Mouse (Mus musculus) cerebellum, adult 11 months (tissue): ENCODE measurements around the gene Cobl.

Source experiments
- DNase-seq: peaks from one replicate; pipeline ENCODE4 v3.0.0; 2022

Cobl gene

DNA sequence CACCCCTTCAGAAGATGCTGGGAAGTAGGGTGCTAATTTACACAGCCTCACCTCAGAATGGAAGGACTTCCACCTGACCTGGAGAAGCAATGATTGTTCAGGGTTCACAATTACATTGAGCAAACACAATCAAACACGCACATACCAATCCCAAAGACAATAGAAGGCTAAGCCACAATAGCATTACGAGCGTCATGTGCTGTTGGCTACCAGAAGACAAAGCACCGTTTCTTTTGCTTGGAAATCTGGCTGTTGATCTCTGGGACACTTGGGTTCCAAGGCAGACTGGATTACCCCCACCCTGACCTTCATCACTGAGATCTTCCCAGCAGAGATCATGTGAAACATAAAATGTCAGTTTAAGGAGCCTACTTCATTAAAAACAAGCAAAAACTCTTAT lies 21.1 kb downstream of the Cobl start:
- DNase-seq, result no peak

DNA sequence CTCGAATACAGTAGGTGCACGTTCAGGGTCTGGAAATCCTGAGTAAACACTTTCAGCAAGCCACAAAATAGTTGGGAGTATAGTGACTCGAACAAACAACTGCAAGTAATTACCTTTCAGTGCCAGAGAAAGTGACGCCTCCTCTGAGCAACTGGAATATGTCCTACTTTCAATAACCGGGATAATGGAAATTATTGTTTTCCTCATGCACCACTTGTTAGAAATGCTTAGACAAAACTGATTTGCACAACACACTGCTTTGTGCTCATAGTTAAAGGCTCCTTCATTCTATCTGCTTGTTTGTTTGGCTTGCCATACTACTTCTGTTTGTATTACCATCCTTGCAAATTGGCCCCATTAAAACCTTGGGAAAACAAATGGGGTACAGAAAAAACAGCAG lies 21.6 kb downstream of the Cobl start:
- no peak for DNase-seq

DNA sequence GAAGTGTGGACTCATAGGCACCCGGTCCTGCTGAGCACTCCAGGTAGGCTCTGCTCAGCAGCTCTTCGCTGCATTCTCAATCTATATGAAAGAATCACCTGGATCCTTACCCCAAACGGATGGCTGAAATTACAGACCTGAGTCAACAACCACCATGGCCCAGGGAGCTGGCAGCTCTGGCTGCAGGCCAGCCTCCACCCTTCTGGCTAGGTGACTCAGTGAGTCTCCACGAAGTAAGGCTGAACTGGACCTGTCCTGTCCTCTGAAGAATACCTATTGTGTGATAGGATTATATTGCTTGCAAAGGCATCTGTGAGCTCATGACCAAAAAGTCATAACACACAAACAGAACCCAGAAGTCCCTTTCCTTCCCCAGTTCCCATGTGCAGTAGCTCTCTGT lies 22.5 kb downstream of the Cobl start:
- DNase-seq, result no peak

DNA sequence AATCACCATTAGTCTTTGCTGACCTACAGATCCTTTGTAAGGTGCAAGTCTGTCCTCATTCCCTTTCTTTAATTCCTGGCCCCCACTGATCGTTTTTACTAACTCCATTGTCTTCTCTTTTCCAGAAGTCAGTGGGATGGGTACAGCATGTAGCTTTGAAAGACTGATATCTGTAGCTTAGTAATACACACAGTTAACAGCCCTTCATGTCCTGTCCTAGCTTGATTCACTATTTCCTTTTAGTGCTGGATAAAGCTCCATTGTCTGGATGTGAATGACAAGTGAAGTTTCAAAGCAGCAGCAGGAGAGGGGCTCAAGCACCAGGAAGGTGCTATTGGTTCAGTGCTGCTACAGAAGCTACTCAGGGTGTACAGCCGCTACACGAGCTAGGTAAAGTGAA lies 28.9 kb downstream of the Cobl start:
- DNase-seq, result no peak

DNA sequence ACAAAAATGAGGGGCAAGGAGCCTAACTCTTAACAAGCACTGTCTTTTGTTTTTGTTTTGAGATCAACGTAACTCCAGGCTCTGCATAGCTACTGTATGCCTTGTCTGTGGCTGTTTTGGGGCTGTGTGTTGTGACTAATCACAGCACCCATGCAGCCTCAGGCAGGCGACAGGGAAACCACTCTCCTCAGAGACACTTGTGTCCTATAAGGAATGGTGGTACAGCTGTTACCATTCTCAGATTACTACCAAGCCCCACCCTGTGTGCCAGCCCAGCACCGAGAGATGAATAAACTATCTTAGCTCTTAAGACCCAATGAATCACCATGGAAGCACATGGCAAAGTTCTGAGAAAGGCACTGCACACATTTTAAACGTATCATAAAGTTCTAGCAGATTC lies 29.7 kb downstream of the Cobl start:
- no peak for DNase-seq

DNA sequence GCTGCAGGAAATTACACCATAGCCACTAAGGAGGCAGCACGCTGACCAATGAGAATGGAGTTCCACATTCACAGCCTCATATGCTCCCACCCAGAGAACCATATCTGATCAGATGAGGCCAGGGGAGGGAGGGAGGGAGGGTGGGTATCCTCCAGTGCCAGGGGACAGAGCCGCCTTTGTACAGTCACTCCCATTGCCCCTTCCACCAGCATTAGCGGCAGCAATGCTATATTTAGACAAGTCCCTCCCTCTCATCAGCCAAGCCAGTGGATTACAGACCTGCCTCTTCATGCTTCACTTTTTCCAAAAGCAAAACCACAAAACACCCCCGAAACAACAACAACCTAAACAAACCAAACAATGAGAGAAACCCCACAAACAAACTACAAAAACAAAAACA lies 30.2 kb downstream of the Cobl start:
- no peak for DNase-seq

DNA sequence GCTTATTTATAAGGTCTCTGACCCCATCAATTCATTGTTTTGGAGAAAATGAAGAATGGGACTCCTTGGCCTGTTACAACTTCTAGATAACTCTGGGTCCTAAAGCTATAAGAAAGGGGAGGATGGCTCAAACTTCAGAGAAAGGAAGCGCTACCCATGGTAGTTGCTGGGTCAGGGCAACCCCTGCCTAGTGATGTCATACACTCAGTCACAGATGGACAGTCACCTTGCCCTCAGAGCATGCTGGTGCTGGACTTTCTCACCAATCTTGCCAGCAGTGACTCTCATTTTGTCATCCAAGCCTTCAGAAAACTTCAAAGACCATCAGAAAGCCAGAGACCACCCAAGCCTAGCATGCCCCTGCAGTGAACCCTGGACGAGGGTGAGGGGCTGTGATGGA lies 32.8 kb downstream of the Cobl start:
- DNase-seq, result no peak

DNA sequence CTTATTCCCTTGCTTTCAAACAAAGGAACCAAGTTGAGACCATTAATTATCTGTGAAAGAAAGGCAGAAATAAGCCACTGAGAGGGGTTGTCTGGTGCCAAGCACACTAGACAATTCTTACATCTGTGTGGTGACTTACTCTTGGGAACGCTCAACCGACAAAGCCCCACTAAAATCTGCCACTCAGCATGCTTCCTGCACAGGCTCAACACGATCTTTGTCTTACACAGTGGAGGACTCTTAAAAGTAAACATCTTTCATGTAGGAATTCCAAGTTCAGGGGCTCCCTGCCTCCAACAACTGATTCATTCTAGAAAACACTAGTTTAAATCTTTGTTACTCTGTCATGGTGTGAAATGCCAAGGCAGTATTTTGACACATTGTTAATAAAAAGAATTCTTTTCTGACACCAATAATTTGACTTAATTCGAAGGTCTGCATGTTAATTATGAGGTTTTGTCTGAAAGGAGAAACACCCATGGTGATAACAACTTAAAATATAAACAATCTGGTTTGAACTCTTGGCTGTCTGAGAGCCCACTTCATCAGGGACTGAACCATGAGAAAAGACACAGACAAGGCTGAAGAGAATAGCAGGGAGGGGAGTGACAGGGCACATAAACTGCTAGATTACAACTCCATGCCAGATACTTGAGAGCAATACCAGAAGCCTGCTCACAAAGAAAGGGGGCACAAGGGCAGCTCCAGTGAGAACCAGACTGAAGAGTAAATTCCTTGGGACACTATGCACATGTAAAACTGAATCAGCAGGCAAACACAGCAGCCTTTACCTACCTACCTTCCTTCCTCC lies 34.3 kb downstream of the Cobl start:
- no peak for DNase-seq

DNA sequence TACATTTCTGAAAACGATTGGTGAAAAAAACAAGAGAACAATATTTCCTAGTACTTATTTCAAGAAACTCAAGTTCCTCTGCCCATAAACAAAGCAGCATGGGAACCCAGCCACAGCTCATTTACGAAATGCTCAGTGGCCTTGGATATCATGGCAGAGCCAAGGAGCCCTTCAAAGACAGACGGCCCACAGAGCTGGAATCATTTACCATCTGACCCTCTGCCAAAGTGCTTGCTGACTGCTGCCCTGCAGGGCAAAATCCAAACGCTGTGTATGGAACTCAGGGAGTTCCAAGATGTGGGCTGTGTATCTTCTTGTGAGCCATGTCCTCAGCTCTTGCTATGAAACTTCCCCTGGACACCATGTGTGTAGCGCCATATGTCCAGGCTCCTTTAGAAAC lies 38.0 kb downstream of the Cobl start:
- DNase-seq, result no peak

DNA sequence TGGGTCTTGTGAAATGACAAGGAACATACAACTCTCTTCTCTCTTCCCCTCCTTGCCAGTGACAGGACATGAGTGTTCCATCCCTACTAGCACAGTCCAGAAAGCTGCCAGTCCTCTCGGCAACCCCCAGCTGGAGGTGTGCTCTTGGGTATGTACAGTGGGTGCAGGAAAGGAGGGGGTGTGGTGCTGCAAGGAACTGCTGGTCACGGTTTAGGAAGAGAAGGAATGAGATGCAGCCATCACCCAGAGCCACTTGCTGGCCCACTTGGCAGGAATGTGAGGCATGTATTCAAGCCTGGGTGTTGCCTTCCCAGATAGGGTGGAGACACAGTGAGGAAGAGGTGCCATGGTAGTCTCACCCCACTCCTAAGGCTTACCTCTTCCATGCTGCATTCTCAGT lies 40.6 kb downstream of the Cobl start:
- DNase-seq, result no peak

DNA sequence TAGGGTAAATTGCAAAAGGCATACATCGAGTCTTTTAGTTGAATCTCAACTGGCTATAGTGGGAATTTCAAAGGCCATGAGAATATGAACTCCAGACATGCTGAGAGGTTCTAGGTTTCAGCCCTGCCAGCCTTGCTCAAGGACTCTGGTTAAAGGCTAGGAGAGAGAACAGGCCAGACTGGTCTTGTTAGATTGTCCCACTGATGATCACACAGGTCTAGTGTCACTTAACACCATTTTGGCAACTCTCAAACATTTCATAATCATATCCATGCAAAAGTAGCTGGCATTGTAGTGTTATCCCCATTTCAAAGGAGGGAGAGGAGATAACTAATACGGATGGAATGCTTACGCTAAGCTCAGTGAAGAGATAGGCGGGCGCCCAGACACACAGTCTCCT lies 43.6 kb downstream of the Cobl start:
- DNase-seq, result no peak

DNA sequence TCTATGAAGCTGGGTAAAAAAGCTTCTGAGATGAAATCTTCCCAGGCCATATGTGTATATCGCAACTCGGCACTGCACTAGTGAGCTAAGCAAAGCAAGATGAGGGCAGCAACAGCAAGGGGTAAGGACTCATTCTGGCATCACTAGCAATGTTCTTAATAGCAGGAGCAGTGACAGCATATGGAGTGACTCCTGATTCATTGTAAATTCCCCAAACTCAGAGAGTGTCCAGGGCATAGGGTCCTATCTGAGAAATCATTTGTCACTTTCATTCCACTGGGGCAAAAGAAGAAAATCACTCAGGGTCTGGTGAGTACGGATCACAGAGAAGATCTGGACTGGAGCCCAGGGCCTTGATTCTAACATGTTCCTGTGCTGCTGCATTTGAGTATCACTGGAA lies 44.6 kb downstream of the Cobl start:
- DNase-seq, result no peak

DNA sequence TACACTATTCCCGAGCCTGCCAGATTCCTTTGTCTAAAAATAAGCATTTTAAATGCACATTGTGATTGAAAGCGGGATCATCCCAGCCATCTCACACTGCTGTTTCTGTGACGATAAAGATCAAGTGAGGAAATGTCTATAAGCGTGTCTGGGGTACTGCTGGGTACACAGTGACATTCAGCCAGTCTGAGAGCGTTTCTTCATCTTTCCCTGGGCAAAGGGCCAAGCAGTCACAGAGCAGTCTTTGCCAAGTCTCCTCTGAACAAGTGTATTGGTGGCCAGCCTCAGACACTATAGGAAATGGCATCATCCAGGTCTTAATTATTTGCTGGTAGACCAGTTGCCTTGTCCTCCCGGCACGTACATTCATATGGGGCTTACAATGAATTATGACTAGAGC lies 47.9 kb downstream of the Cobl start:
- no peak for DNase-seq

DNA sequence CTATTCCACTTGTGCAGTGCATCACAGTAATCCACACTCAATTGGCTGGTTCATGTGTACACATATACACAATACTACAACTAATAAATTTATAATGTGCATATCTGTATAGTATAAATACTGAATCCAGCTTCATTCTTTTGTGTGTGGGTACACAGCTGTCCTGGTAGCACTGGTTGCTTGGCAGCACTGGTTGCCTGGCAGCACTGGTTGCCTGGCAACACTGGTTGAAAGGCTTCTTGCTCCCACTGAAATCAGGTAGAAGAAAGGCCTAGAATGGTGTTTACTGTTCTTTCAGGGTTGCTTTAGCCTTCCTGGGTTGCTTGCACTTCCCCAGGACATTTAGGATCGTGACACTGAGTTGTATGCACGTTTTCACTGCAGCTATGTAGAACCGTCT lies 49.4 kb downstream of the Cobl start:
- DNase-seq, result no peak

DNA sequence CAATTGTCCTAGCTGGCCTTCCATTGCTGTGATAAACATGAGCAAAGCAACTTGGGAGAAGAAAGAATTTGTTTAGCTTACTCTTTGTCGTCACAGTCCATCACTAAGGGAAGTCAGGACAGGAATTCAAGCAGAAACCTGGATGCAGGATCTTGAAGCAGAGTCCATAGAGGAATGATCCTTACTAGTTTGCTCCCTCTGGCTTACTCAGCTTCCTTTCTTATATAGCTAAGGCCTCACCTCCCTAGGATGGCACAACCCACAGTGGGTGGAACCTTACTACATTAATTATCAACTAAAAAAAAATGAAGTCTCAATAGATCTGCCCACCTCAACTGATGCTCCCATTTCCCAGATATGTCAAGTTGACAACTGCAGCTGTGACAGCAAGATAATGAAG lies 52.8 kb downstream of the Cobl start:
- no peak for DNase-seq

DNA sequence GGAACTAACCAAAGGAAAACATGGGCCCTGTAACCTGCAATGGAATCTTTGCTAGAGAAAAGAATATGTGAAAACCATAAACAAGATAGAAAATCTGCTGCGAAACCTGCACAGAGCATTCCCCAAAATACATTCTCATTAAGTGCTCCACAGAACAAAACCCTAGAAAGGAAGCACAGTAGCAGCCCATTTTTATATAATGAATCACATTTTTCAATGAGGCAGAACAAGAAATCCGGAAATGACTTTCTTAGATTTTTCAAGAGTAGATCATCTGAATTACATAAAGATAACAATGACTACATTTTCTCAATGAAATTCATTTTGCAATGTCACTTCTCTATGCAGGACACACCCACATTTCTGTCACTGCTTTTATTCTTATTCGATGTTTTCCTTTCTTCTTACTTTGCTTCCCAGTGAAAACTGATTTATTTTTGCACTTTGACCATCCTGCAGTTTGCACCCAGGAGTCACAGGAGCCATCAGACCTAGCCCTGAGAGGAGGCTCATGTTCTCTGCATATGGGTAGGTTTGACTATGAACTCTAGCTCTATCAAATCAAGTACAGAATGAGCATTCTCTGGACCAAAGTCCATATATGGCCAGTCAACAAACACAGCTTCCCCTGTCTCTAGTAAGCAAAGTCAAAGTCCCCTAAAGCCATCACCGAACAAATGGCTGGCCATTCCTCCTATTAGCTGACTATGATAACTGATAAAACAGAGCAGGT lies 53.5 kb downstream of the Cobl start:
- DNase-seq, result no peak

DNA sequence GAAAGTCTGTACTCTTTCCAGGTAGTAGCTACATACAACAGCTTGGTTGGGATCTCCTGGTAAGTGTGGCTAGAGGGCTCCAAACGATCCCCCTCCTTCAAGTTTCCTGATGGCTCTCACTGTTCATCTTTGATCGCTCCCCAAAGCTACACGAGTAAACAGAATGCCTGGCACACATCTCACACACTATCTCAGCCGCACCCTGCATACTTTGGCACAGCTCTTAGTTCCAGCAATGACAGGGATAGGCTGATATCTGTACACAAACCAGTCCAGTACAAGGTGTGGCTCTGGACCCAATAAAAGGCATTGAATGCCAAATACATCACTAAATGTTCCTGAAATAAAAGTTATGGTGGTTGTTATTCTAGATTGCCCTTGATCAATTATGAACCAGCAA lies 55.3 kb downstream of the Cobl start:
- DNase-seq, result no peak

DNA sequence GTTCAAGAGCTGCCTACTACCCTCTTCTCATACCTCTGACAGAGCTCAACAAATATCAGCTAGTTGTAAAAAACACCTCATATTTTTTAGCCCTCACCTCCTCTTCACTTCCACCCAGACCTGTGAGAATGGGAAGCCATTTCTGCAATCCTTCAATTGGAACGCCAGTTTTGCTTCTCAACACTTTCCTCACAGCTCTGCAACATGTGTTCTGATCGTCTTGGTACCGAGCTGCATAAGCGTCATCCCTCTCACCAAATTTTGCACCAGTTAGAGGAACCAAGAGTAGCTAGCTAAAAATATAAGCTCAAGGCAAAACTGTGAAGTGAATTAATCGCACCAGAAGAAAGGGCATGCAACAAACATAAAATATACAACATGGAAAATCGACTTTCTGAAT lies 56.9 kb downstream of the Cobl start:
- no peak for DNase-seq

DNA sequence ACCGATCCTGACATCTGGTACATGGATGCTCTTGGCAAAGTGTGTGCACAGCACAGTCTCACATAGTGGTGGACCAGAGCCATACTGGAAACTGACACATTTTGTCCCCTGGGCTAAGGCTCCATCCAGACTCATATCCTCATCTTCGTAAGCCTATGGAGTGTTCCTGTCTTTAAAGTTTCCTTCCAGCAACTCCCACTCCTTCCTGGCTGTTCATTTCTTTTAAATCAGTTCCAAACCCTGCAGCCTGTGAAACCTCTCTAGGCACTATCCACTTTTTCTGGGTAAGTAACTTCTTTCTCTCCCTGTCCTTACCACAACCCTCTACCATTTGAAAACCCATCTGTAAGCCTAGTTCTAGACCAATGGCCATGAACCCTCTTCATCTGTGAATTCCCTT lies 64.9 kb downstream of the Cobl start:
- no peak for DNase-seq

DNA sequence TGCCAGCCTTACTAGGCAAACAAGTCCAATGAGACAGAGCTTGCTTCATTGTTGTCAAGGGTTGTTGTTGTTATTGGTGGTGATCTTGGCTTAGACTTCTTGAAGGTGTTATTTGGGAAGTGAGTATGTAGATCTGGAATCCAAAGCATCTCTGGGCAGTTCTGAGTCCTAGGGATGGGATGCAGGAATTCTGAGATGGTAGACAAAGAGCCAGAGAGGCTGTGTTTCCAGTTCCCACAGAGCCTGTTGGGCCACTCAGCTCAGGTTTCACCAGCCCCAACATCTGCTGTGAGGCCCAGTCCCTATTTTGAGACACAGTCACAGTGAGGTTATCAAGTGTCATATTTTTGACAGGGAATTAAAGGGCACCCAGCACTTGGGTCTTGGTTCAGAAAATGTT lies 68.6 kb downstream of the Cobl start:
- no peak for DNase-seq

DNA sequence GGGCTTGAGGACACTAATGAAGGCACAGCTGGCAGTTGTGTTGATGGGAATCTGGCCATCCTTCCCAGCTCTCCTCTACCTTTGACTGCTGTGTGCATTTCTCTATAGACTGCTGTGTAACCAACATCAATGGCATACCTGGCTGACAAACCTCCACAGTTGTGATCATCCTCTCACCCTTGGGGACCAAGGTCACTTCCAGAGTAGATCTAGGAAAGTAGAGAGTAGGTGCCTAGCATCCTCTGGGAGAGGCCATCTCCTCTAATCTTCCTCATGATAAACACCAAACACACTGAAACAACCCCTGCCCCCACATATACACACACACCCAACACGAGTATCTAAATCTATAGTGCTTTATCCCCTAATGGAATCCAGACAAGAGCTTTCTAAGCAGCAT lies 70.1 kb downstream of the Cobl start:
- DNase-seq, result no peak

DNA sequence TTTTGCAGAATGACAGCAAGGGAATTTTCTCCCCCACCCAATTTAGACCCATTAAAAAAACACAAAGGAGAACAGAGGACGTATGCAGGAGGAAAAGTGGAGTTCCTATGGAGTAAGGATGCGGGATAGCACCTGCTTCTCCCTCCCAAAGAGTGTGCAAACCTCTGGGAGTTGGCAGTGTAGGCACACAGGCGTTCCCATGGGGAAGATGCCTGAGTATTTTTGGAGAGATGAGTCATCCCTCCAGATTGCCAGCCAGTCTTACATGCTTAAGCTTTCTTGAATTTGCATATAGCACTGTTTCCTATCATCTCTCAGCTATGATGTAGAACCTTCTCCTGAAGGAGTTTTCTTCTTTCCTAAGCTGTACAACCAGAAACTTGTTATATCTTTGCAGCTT lies 70.6 kb downstream of the Cobl start:
- no peak for DNase-seq

DNA sequence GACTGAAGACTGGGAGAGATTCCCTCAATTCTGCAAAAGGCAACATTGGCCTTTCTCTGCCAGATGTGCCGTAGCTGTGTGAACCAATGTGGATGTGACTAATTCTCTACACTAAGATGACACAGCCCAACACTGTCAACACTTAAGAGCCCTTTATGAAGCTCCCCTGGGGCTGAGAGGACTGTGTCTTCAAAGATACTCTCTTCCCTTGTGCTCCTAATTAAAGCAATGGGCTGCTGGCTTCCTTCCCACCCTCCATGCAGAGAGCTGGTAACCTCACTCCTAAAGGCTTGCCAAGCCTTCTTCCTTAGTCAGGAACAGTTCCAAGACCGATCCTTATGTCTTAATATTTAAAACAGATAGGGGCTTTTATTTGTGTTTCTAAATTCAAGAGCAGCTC lies 79.9 kb downstream of the Cobl start:
- no peak for DNase-seq

DNA sequence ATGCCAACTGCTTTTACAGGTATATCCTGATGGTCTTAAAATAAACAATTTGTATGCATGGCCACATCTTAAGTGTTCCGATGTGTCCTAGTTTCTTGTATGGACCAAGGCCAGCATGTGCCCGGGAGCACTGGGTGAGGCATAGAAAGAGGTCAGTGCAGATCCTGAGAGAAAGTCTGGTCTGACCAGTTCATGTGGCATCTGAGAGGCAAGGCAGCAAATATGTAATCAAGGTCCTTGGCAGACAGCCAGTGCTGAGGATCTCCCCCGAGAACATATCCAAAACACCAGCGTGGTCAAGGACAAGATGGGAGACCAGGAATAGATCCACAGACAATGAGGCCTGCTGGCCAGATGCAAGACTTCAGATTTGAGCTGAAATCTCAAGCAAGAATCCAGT lies 81.8 kb downstream of the Cobl start:
- DNase-seq, result no peak

DNA sequence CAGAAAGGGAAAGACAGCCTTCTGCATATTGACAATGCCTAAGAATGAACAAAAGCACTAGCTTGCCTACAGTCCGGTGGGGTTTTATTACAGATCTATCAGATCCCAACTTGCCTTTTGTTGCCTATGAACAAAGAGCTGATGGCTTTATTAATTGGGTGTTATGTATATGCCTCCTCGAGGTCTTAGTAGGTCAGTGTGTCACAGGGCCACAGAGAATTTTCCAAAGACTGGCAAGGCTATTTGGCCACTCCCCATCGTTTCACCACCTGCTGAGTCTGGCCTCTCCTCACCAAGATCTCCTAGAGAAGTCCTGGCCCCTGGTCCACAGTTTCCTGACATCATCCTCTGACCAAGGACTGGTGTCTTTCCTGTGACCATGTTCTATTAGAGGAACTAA lies 83.7 kb downstream of the Cobl start:
- no peak for DNase-seq
